Mouse (Mus musculus) 3T3-L1 (cell line): Measurements from ENCODE around the gene Cnksr3.

Source experiments
- DNase-seq: peaks from one replicate; pipeline ENCODE4 v3.0.0-alpha.2; 2015; ENCODE audit warnings: low read depth, low spot score

Gene Cnksr3

DNA sequence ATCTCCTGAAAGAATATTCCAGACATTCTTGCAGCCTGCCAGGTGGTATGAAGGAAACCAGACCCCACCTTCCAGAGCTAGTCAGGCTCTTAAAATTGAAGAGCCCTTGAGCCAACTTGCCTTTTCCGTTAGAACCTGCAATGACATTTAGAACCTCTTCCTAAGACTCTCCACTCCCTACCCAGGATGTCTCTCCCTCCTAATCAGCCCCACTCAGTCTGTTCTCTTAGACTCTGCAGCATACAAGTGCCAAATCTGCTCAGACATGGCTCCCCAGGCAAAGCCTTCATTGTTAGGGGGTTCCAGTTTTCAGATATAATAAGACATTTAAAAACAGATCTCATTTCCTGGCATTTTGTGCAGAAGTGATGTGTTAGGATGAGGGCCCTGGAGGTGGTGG, 108.2 kb downstream of the Cnksr3 start:
- no peak for DNase-seq

- no peak for DNase-seq
Observed at GRCm38 (mm10) chr10:7077971-7078370, 134.1 kb downstream of the Cnksr3 start.

GRCm38 (mm10) chr10:7077389-7077808, 134.6 kb downstream of the Cnksr3 start:
- no peak for DNase-seq

DNA sequence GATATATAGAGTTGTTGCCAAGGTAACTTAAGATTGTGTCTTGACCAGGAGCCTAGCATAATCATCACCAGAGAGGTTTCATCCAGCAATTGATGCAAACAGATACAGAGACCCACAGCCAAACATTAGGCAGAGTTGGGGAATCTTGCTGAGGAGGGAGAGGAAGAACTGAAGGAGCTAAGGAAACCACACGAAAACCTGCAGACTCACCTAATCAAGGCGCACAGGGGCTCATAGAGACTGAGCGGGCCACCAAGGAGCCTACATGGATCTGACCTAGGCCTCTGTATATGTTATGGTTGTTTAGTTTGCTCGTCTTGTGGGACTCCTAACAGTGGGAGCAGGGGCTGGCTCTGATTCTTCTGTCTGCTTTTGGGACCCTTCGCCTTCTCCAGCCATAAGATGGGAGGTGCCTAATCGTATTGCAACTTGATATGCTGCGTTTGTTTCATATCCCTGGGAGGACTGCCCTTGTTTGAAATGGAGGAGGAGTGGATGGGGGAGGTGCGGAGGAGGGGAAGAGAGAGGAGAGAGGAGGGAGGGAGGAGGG, 135.3 kb downstream of the Cnksr3 start:
- no peak for DNase-seq

DNA sequence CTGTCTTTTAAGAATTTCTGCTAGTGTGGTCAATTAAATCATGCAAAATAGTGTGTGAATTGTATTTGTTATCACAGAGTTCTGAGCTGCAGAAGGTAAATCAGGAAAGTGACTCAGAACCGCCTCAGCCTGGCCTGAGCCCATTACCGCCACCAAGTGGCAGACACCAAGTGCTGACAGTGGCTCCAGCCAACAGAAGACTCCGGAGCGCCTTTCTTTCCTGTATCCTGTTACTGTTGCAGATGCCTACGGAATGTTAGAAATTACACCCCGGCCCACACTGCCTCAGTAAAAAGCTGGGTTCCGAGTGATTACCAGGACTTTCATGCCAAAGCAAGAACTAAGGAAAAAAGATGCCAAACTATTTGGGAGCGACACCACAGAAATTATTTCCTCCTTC, 135.8 kb downstream of the Cnksr3 start:
- DNase-seq, result peak; percentile 79

DNA sequence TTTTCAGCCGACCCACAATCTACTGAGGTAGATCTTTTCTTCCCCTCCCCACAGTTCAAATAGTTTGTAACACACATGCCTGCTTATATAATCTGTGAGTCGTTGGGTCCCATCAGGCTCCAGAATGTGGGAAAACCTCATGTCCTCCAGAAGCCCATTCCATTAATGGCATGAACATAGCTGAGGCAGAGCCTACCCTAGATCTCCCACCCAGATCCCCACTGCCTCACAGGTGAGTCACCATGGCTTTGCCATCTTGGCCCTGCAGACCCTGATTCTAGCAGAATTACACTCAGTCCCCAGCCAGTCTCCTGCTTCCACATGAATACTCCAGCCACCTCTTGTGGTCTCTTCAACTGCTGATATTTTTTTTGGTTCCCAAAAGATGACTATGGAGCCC, 136.4 kb downstream of the Cnksr3 start:
- DNase-seq, result no peak

GRCm38 (mm10) chr10:7074231-7074630, 137.8 kb downstream of the Cnksr3 start:
- no peak for DNase-seq

GRCm38 (mm10) chr10:7070924-7071323, 141.1 kb downstream of the Cnksr3 start:
- DNase-seq, result no peak

DNA sequence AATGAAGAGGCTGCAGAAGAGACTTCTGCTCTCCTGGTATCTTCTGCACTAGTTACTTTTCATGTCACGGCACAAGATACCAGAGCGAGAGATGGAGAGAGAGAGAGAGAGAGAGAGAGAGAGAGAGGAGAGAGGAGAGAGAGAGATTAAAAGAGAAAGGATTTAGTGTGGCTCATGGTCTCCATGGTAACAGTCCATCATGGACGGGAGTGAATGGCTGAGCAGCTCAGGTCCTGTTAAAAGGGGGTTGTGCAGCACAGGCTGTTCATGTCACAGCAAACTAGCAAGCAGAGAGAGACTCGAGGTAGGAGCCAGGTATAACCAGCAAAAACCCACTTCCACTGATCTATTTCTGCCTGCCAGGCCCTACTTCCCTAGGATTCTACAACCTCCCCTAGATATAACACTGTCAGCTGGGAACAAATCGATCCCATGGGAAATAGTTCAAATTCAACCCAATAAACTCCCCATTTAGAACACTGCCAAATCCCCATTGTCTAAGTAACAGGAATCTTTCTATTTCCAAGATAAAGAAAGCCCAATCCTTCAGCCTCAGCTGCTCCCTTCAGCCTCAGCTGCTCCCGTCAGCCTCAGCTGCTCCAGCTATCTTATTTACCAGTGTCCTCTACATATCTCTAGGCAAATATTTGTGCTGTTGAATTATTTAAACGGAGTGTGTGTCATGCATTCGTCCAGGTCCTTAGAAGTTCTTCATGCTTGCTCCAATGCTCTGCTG, 141.8 kb downstream of the Cnksr3 start:
- DNase-seq, result no peak

DNA sequence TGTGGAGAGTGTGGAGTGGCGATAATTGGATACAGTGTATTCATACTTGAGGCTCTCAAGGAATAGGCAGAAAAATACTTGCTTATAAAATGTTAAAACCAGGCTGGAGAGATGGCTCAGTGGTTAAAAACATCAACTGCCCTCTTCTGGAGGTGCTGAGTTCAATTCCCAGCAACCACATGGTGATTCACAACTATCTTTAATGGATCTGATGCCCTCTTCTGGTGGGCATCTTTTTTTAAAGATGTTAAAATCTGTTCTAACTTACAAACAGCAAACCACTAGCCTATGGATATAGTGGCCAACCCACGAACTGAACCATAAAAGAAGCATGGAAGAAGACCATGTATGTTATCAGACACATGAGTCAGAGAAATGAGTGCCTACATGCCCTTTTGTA, 142.9 kb downstream of the Cnksr3 start:
- no peak for DNase-seq
